Mouse (Mus musculus): ENCODE measurements at regions not wholly inside any gene's neighbourhood (a gene's known extent, or its start where the extent isn't known, plus 50 kb on each side); places are given as distances from the start of the nearest gene placed in this dataset.
A peak's percentile ranks its signal among the peaks of the same experiment; 100 is the strongest.

DNA sequence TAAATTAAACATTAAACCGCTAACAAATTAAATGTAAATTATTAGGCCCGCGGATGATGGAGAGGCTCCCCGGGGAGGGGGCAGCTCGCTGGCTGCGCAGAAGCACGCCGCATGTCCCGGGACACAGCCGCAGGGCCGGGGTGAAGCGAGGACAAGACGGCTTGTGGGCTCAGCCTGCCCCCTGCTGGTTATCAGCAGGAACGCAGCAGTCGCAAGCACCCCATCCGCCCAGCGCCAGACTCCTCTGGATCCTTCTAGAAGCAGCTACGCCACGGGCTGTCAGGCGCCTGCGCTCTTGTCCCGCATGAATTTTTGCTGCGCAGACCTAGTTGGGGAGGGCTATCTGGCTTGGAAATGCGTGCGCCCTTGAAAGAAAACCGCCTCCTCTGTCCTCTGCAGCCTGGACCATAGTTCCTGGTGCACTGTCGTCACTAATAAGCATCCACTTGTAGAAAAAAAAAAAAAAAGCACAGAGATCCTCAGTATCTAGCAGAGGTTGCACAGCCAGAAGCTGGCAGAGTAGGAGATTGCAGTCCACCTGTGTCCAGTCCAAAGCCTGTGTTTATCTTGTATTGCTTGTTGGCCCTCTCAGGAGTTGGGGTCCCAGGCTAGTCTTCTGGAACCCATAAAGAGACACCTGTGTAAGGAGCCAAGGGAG is 73.4 kb upstream of the Ppp2r5c start:
- in situ Hi-C loops (cut with MboI; ENCODE audit: low pct_ligation_motif_present, low pct_unique_long_range_greater_than_20kb, low sequenced_read_pairs): loop anchor here (10.0 kb wide), 2 partner anchors 939 to 1479 kb away; partner anchors contain the start of genes Wars and Wdr25
- Histone ChIP-seq H3K4me3 (replicated peaks in 1 of 3; ENCODE audit: low read depth in 2 of 3, low read length in 2 of 3, poor library complexity in 1 of 3) (no peak overlapping the region), H3K9me3 (replicated peaks; ENCODE audit: low read length) (no peaks in the 10 kb centered on the region), H3K36me3 (replicated peaks in 1 of 2; ENCODE audit: control insufficient read depth in 1 of 2, insufficient read depth in 1 of 2, low read length in 1 of 2) (no peaks in the 10 kb centered on the region), H3K27me3 (replicated peaks) (peaks cover 43% of the 10 kb centered on the region), H3K27ac (ENCODE audit: insufficient read depth, low read depth) (no peak overlapping the region), H3K4me1 (ENCODE audit: control insufficient read depth in 1 of 2, insufficient read depth in 2 of 2) (peaks cover 7 to 17% of the 10 kb centered on the region in 2 experiments), H3K79me2 (replicated peaks; ENCODE audit: control insufficient read depth, extremely low read depth, insufficient read depth, poor library complexity, severe bottlenecking) (no peaks in the 10 kb centered on the region), H3K9ac (ENCODE audit: insufficient read depth, low read depth) (no peak overlapping the region), H3K4me2 (ENCODE audit: insufficient read depth, low read depth, poor library complexity, severe bottlenecking) (peak overlapping the region; percentile 34)
- DNase-seq (ENCODE audit: extremely low read depth): peak; percentile 69
- dilution Hi-C loops (cut with MboI; ENCODE audit: extremely low pct_ligation_motif_present, extremely low pct_unique_long_range_greater_than_20kb, low sequenced_read_pairs): no loop called here
- TF ChIP-seq RCOR1 (conservative IDR thresholded peaks at IDR 0.05; ENCODE audit: low read depth, low read length) (no peak), CTCF (conservative IDR thresholded peaks at IDR 0.05 in 1 of 2, IDR thresholded peaks at IDR 0.05 in 1 of 2; ENCODE audit: low read depth in 2 of 2, low read length in 2 of 2) (peak; percentile 45 to 86), ZNF384 (IDR thresholded peaks at IDR 0.05; ENCODE audit: low read depth, low read length) (peak; percentile 33; the same call in 1 of the 2 replicates), ELF1 (IDR thresholded peaks at IDR 0.05; ENCODE audit: low read depth, low read length) (peak; percentile 29; the same call in 1 of the 2 replicates), MEF2A (IDR thresholded peaks at IDR 0.05; ENCODE audit: borderline replicate concordance, low read depth, low read length) (no peak), NRF1 (IDR thresholded peaks at IDR 0.05; ENCODE audit: low read depth, low read length) (peak; percentile 71), RAD21 (IDR thresholded peaks at IDR 0.05; ENCODE audit: low read depth, low read length) (peak; percentile 90), SMC3 (IDR thresholded peaks at IDR 0.05; ENCODE audit: low read depth, low read length) (peak; percentile 79), MYC (IDR thresholded peaks at IDR 0.05; ENCODE audit: low read depth, low read length) (peak; percentile 45; the same call in 1 of the 2 replicates), USF2 (conservative IDR thresholded peaks at IDR 0.05; ENCODE audit: low read depth, low read length) (no peak)

DNA sequence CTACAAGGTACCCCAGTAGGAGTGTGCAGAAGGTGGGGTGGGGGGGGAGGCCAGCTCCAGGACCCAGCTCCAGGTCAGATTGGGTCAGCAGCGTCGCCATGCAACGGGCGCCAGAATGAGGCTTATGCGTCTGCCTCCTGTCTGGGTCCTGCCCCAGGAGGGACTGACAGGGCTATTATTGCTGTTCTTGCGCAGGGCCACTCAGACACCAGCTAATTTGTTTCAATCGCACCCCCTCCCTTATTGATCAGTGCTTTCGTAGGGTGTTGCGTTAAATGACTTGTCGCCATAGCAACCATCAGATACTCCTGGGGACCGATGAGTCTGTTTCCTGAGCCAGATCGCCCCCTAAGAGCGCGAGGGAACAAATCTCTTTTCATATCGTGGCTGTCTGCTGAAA is 71.8 kb upstream of the Ppp2r5c start:
- Histone ChIP-seq H3K36me3 (replicated peaks in 1 of 2; ENCODE audit: control insufficient read depth in 1 of 2, insufficient read depth in 1 of 2, low read length in 1 of 2) (no peaks in the 10 kb centered on the region), H3K9ac (ENCODE audit: insufficient read depth, low read depth) (no peak overlapping the region), H3K27me3 (replicated peaks) (peaks cover 43% of the 10 kb centered on the region), H3K27ac (ENCODE audit: insufficient read depth, low read depth) (no peak overlapping the region), H3K4me1 (ENCODE audit: control insufficient read depth in 1 of 2, insufficient read depth in 2 of 2) (peaks cover 7 to 20% of the 10 kb centered on the region in 2 experiments), H3K9me3 (replicated peaks; ENCODE audit: low read length) (no peaks in the 10 kb centered on the region), H3K4me3 (replicated peaks in 1 of 3; ENCODE audit: low read depth in 2 of 3, low read length in 2 of 3, poor library complexity in 1 of 3) (no peak overlapping the region), H3K4me2 (ENCODE audit: insufficient read depth, low read depth, poor library complexity, severe bottlenecking) (no peak overlapping the region), H3K79me2 (replicated peaks; ENCODE audit: control insufficient read depth, extremely low read depth, insufficient read depth, poor library complexity, severe bottlenecking) (no peaks in the 10 kb centered on the region)
- dilution Hi-C loops (cut with MboI; ENCODE audit: extremely low pct_ligation_motif_present, extremely low pct_unique_long_range_greater_than_20kb, low sequenced_read_pairs): no loop called here
- TF ChIP-seq ZKSCAN1 (IDR thresholded peaks at IDR 0.05; ENCODE audit: borderline replicate concordance, low read depth, low read length) (no peak), CHD2 (IDR thresholded peaks at IDR 0.05; ENCODE audit: low read length) (no peak), UBTF (IDR thresholded peaks at IDR 0.05; ENCODE audit: low read depth, low read length) (no peak), JUN (IDR thresholded peaks at IDR 0.05; ENCODE audit: insufficient read depth, low read depth, low read length) (no peak), ZNF384 (IDR thresholded peaks at IDR 0.05; ENCODE audit: low read depth, low read length) (no peak), MAX (IDR thresholded peaks at IDR 0.05; ENCODE audit: low read length) (no peak), NRF1 (IDR thresholded peaks at IDR 0.05; ENCODE audit: low read depth, low read length) (no peak), HCFC1 (IDR thresholded peaks at IDR 0.05; ENCODE audit: low read depth, low read length) (no peak)
- no peak for DNase-seq (ENCODE audit: extremely low read depth)
- in situ Hi-C loops (cut with MboI; ENCODE audit: low pct_ligation_motif_present, low pct_unique_long_range_greater_than_20kb, low sequenced_read_pairs): loop anchor here (10.0 to 25.0 kb wide), 3 partner anchors 338 to 1480 kb away; partner anchors contain the start of genes Wars and Wdr25
